Mouse (Mus musculus) embryo, embryonic 11.5 days (tissue): ENCODE results near the gene Sulf2.

Experiments used
- DNase-seq: peaks from one replicate; pipeline ENCODE4 v3.0.0-alpha.2; 2012; ENCODE audit warnings: low read depth, low spot score

Gene Sulf2

GRCm38 (mm10) chr2:166088991-166089390 lies 66.5 kb downstream of the Sulf2 start:
- DNase-seq: no peak

GRCm38 (mm10) chr2:166086457-166087233 lies 68.8 kb downstream of the Sulf2 start:
- no peak for DNase-seq

DNA sequence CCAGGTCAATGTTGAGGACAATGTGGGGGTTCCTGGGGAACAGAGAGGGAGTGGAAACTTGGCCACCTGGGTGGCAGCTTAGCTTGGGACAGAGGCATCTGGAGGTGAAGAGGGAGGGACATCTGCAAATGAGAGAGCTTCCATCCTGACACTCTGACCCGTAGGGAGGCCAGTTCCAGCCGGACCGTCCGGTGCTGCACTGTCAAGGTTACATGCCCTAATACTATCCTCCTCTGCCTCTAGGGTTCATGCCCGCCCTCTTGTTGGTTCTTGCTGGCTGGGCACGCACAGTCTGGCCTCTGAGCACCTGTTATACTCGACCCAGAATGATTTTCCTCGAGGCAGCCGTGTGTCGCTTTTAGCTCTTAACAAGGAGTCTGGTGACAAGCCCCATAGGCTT lies 69.7 kb downstream of the Sulf2 start:
- DNase-seq: no peak

DNA sequence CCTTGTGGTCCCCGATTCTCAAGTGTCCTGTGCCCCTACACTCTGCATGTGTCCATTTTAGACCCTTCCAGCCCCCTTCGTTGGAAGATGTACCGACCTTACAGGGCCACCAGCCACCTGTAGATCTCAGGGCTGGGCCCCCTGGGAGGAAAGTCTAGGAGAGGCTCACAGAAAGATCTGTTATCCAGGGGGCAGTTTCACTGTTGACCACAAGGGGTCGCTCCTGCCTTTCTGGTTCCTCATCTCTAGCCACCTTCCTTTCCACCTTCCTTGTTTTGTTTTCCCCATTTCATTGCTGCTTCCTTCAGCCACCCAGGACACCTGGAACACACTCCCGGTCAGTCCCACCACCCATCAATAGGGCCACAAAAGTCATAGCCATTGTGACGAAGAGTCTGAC lies 70.5 kb downstream of the Sulf2 start:
- peak; percentile 35 for DNase-seq

DNA sequence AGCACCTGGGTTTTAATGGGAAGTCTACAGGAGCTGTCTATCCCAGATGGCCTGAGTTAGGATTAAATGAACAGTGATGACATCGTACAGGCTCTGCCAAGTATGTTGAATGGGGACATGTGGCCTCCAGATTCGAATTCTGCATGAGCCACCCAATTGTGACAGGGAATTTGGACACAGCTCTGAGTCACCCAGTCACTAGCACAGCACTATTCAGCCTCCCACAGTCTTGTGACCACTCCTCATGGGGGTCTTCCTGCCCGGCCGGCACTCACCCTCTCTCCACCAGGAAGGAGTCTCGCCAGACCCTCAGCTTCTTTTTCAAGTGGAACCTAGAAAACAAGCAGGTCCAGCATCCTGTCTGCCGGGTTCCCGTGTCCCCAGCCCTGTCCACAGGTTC lies 71.4 kb downstream of the Sulf2 start:
- no peak for DNase-seq

- no peak for DNase-seq
Measured at GRCm38 (mm10) chr2:166083542-166084031, 71.9 kb downstream of the Sulf2 start.

GRCm38 (mm10) chr2:166082661-166083060 lies 72.8 kb downstream of the Sulf2 start:
- no peak for DNase-seq

- peak; percentile 57 for DNase-seq
Measured at GRCm38 (mm10) chr2:166082193-166082592, 73.3 kb downstream of the Sulf2 start.

GRCm38 (mm10) chr2:166080967-166081750 lies 74.3 kb downstream of the Sulf2 start:
- no peak for DNase-seq

- DNase-seq: peak; percentile 35
Measured at GRCm38 (mm10) chr2:166079961-166080885, 75.2 kb downstream of the Sulf2 start.

DNA sequence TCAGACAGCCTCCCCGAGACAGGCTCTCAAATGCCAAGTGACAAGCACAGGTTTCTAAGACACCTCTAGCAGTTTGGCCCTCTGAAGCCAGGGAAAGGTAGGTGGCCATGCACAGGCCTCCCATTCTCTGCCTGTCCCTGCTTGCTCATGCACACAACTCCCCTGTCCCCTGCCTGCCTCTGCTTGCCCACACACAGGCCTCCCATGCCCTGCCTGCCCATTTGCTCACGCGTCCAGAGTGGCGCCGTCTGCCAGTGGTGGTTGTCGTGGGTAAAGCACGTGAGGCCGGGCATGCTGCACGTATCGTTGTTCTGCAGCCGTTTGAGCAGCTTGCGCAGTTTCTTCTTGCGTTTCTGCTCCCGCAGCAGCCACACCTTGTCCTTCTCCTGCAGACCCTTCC lies 76.2 kb downstream of the Sulf2 start:
- DNase-seq: no peak

GRCm38 (mm10) chr2:166077371-166077770 lies 78.1 kb downstream of the Sulf2 start:
- no peak for DNase-seq

DNA sequence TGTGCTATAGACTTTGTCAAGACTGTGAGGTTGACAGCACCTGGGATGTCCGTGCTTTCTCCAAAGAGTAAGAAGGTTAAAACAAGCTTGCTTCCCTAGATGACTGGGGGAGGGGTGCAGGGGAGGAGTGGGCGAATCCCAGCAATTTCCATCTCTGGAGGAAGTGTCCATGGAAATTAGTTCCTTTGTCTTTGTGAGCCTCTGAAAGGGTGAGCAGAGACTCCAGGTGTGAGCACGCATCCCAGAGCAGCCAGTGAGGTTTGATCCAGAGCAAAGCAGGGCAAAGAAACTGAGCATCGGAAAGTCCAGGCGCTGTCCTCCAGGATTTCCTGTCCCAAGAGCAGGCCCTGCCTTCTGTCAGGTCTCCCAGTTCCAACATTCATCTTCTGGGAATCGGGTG lies 81.1 kb downstream of the Sulf2 start:
- DNase-seq: no peak

DNA sequence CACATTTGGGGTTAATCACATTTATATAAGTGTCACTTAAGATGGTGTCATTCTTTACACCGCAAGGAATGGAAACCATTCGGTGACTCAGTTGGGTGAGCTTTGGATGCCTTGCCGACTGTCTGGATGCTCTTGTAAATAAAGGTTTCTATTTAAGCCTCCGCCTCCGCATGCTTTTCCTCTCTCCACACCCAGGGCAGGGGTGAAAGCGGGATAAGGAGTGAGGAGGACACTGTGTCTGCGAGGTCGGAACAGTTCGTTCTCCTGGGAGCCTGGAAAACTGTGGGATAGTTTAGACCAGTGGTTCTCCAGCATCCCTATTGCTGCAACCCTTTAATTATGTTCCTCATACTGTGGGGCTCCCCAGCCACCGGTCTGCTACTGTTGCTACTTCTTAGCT lies 82.4 kb downstream of the Sulf2 start:
- no peak for DNase-seq

DNA sequence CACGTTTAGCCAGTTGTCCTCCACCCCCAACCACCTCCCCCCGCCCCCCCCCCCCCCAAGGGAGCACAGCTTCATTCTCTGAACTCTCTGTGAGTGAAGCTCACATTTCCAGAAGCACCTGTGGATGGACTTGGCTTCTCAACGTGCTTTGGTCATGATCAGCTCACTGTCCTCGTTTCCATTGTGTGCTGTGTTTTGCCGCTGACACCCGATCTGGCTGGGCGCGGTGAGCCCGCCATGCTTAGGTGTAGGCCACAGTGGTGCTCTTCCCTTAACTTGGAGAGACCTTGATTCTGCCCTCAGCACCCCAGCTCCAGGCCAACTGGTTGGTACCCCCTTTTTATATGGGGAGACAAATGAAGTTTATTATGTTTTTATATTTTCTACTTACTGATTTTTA lies 83.6 kb downstream of the Sulf2 start:
- no peak for DNase-seq

DNA sequence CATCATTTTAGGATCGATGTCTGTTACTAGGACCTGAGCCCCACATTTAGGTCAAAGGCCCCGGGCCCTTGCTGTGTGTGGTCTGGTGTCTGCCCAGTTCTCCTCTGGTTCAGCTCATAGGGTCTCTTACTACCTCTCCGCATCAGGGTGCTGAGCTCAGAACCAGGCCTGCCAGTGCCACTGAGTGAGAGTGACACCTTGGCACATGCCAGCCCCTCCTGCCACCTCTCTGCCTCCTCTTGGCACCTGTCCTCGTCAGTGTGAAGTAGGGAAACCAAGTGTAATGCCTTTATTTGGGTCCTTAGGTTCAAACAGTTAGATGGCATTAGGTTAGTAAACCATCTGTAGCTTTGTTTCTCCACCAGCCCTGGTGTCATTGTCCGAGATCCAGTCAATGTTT lies 84.0 kb downstream of the Sulf2 start:
- DNase-seq: no peak

DNA sequence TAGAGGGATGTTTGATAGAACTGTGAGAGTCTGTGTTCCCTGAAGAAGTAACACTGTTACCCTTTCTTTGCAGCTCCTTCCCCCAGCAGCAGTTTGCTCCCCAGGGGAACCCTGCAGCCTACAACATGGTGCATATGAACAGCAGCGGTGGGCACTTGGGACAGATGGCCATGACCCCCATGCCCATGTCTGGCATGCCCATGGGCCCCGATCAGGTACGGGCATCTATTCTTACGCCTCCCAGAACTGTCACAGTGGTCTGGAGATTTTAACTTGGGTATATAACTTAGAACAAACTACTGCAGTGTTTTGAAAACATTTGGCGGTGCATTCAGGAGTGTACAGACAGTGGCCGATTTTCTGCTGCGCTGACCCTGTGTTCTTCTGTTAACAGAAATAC lies 85.7 kb downstream of the Sulf2 start:
- DNase-seq: no peak

- DNase-seq: no peak
Measured at GRCm38 (mm10) chr2:166069164-166069563, 86.3 kb downstream of the Sulf2 start.

DNA sequence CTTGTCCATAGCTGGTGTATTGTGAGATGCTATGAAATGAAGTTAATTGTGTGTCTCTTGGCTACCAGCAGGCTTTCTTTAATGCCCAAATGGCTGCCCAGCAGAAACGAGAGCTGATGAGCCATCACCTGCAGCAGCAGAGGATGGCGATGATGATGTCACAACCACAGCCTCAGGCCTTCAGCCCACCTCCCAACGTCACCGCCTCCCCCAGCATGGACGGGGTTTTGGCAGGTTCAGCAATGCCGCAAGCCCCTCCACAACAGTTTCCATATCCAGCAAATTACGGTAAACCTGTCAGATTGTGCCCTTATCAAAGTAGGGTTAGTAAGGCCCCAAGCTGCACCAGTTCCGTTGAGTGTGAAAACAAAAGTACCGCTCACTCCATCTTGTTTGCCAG lies 87.2 kb downstream of the Sulf2 start:
- DNase-seq: no peak

- DNase-seq: no peak
Measured at GRCm38 (mm10) chr2:166066434-166066833, 89.0 kb downstream of the Sulf2 start.

DNA sequence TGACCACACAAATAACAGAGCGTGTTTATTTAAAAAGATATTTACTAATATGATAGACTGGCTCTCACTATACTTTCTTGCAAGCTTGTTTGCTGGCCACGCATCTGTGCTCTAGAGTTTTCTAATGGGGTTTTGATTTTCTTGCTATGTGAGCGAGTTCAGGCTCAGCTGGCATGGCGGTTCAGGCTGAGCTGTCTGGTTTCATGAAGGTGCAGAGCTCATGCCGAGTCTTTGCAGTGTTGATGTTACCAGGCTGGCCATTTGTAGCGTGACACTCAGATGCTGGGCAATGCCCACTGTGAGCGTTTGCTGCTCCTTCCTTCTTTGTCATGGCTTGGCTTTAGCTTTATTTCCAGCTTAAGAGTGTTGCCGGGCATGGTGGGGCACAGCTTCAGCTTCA lies 93.0 kb downstream of the Sulf2 start:
- no peak for DNase-seq

GRCm38 (mm10) chr2:166062008-166062407 lies 93.5 kb downstream of the Sulf2 start:
- no peak for DNase-seq
